Mouse (Mus musculus) embryonic facial prominence, embryonic 11.5 days (tissue): ENCODE measurements around the gene Mymk. TPM values are rescaled to one million over a fixed set of nuclear protein-coding genes. Genes with fewer than 3 reads are reported as not detected.

Source experiments
- ATAC-seq: fragments of 200-750 bp; cut with Nextera tagmentation; replicated peaks from 2 replicates; pipeline ENCODE4 v1.8.0; 2017; ENCODE audit warnings: low read depth; ENCODE audit not compliant: insufficient number of reproducible peaks, low FRiP score, low TSS enrichment
- DNase-seq: peaks from one replicate; pipeline ENCODE4 v3.0.0-alpha.2; 2015; ENCODE audit warnings: low spot score
- H3K27ac ChIP-seq: fragments of 300-500 bp; sonication (generic); replicated peaks from 2 replicates; pipeline ENCODE4 v1.5.1; 2014; ENCODE audit warnings: mild to moderate bottlenecking, low read depth, low read length, control low read depth
- H3K27me3 ChIP-seq: fragments of 300-500 bp; sonication (generic); 2 replicates; pipeline ENCODE4 v1.6.1; 2014; ENCODE audit warnings: mild to moderate bottlenecking, low read length, moderate library complexity, mixed read lengths; ENCODE audit not compliant: control insufficient read depth, insufficient read depth
- H3K36me3 ChIP-seq: fragments of 300-500 bp; sonication (generic); replicated peaks from 2 replicates; pipeline ENCODE4 v1.6.1; 2014; ENCODE audit warnings: low read depth, mild to moderate bottlenecking, low read length, moderate library complexity, mixed read lengths; ENCODE audit not compliant: control insufficient read depth, insufficient read depth
- H3K4me1 ChIP-seq: fragments of 300-500 bp; sonication (generic); 2 replicates; pipeline ENCODE4 v1.6.1; 2014; ENCODE audit warnings: low read length, mixed read lengths; ENCODE audit not compliant: control insufficient read depth, insufficient read depth
- H3K4me2 ChIP-seq: fragments of 300-500 bp; sonication (generic); 2 replicates; pipeline ENCODE4 v1.6.1; 2014; ENCODE audit warnings: low read depth, mild to moderate bottlenecking, control low read depth, low read length, moderate library complexity
- H3K4me3 ChIP-seq: fragments of 300-500 bp; sonication (generic); 2 replicates; pipeline ENCODE4 v1.5.1; 2014; ENCODE audit warnings: low read depth, low read length, control low read depth
- H3K9ac ChIP-seq: fragments of 300-500 bp; sonication (generic); replicated peaks from 2 replicates; pipeline ENCODE4 v1.6.1; 2014; ENCODE audit warnings: mild to moderate bottlenecking, control low read depth, low read length
- H3K9me3 ChIP-seq: fragments of 300-500 bp; sonication (generic); replicated peaks from 2 replicates; pipeline ENCODE4 v1.6.1; 2016; ENCODE audit warnings: mild to moderate bottlenecking, low read length, inconsistent platforms, mixed read lengths; ENCODE audit not compliant: control insufficient read depth
- WGBS: fragments of 180-500 bp; shearing (Covaris S2); extraction: QIAGEN DNeasy Blood & Tissue Kit; methylation state at CpG from one replicate; pipeline ENCODE4 v1.1.7; 2014; 5-methylcytosine and 5-hydroxymethylcytosine counted together
- polyA plus RNA-seq: library from polyadenylated mRNA; unstranded; fragments of >200 nt; fragmentation: Nextera tagmentation; extraction: Ambion mirVana; gene quantifications from 2 replicates; pipeline ENCODE4 v1.2.1, GENCODE M21; 2014

Mymk gene
- polyA plus RNA-seq, 1 experiment from 2014 or later = 4.0 TPM

DNA sequence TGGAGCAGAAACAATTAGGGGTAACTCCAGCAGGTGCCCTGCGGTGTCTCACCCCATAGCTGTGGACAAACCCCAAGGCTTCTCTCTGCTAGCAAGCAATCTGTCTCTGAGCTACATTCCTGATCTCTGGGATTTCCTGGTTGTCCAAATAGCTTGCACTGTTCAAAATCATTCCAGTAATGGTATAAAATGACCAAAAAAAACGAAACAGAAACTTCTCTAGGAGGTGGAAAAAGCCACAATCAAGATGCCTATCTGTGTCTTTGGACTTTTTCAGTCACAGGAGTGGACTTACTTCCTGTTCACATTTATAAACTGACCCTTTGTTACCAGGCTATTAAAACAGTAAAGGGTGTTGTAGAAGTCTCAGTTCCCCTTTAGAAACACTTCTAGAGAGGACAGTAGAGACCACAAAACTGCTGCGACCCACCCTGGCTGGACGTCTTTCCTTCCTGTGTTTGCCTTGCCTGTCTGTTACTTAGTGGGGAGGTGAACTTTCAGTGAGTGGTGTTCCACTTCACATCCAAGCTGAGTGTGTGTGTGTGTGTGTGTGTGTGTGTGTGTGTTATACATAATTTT is 43.5 kb downstream of the Mymk start:
- H3K36me3 ChIP-seq = no peaks in the 10 kb centered on the region
- 73% methylated on average over 4 of the region's 4 CpGs for WGBS
- DNase-seq (no peak), ATAC-seq (no peak)
- peak overlapping the region; percentile 35 for H3K4me2 ChIP-seq
- H3K4me1 ChIP-seq = no peaks in the 10 kb centered on the region
- no peak overlapping the region for H3K9ac ChIP-seq
- H3K27ac ChIP-seq = no peak overlapping the region
- H3K9me3 ChIP-seq = no peaks in the 10 kb centered on the region
- H3K4me3 ChIP-seq = peak overlapping the region; percentile 7; the same call in 1 of the 2 replicates
- no peaks in the 10 kb centered on the region for H3K27me3 ChIP-seq

DNA sequence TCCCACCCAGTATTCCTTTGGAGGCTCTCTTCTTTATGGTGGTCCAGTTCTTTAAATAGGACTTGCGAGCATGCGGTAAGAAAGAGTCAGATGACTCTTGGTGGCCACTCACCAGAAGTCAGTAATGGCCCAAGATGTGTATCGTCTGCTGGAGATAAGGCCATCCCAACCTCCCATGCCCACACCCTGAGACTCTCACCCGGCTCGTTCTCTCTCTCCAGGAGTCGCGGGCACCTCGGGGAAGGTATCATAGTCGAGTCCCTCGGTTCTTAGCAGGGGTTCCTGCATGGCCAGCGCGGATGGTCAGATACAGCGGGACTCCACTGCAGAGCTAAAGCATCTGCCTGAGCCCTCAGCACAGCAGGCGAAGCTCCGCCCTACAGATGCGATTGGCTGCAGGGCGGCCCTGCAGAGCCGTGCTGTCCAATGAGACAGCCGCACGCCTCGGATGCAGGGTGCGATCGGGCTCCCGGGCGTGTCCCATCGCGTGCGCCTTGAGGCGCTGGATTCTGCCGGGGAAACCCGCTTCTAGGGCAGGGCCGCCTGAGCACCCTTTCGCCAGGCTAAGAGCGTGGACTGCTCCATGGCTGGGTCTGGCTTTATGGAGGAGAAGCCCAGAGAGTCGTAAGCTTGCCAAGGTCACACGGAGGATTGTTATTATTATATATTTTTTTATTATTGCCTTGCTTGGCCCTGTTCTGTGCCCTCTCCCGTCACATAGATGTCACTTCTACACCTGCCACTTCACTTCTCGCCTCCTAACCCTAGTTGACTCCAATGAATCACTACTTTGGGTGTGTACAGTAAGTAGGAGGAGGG is 44.2 kb downstream of the Mymk start, which contains the start of gene Slc2a6:
Slc2a6 (minus strand) TSS at position 381 of the 819 bp plus-strand sequence.
- no peaks in the 10 kb centered on the region for H3K27me3 ChIP-seq
- peak; percentile 97 for ATAC-seq
- peak; percentile 91 for DNase-seq
- H3K9me3 ChIP-seq = no peaks in the 10 kb centered on the region
- no peaks in the 10 kb centered on the region for H3K4me1 ChIP-seq
- H3K36me3 ChIP-seq = no peaks in the 10 kb centered on the region
- no peak within 1 kb of the TSS for H3K9ac ChIP-seq
- H3K4me3 ChIP-seq = peak within 1 kb of the TSS; percentile 7; the same call in 1 of the 2 replicates
- peak within 1 kb of the TSS; percentile 35 for H3K4me2 ChIP-seq
- WGBS = 4% methylated on average over 38 of the region's 38 CpGs
- H3K27ac ChIP-seq = no peak within 1 kb of the TSS

DNA sequence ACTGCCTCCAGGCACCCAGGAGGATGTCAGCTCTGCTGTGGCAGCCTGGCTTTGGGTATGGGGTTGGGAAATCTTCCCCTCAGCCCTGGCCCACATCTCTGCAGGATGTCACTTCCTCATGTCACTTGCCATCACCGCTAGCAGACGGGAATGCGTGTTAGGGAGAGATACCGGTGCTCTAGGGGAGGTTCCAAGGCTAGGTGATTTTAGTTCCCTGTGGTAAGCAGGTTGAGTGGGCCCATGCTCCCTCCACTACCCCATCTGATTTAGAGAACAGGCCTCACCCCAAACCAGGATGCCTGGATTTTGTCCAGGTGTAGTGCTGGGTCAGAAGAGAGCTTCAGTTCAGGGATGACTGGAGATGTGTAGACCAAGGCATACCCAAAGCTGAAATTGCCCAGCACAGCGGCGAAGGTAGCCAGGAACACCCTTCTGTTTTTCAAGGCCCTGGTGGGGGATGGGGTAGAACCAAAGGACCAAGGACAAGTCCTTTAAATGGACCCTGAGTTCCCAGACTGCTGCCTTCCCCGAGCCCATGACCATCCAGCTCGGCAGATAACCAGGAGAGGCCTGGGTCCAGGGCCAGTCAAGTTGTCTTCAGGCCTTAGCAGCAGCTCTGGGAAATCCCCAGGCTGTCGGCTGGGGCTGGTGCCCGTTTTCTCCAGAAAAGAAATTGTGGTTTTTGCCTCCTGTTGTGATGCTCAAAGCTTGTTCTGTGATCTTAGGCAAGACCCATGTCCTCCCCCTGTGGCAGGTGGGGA is 44.9 kb downstream of the Mymk start:
- 79% methylated on average over 10 of the region's 10 CpGs for WGBS
- Histone ChIP-seq H3K9ac (no peak overlapping the region), H3K36me3 (no peaks in the 10 kb centered on the region), H3K27ac (no peak overlapping the region), H3K4me1 (no peaks in the 10 kb centered on the region), H3K27me3 (no peaks in the 10 kb centered on the region), H3K4me3 (no peak overlapping the region), H3K9me3 (no peaks in the 10 kb centered on the region), H3K4me2 (peak overlapping the region; percentile 19; the same call in 1 of the 2 replicates)
- ATAC-seq = no peak
- DNase-seq = no peak

DNA sequence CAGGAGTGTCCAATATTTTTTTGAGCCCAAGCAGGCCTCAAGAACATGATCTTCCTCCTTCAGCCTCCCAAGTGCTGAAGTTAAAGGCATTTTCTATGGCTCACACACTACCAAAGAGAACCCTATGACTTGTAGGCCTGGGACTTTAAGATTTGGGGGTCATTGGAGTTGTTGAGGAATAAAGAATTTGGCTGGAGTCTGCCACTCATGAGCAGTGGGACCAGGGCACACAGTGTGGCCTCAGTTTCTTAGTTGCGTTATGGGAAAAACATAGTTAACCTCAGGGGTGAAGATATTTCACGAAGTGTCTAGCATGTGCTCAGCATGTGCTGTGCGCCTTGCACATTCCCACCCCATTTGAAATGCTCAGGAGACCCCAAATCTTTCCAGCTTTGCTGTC is 45.6 kb downstream of the Mymk start:
- no peaks in the 10 kb centered on the region for H3K9me3 ChIP-seq
- H3K9ac ChIP-seq = no peak overlapping the region
- no peak overlapping the region for H3K27ac ChIP-seq
- H3K27me3 ChIP-seq = no peaks in the 10 kb centered on the region
- no peaks in the 10 kb centered on the region for H3K4me1 ChIP-seq
- WGBS = 82% methylated on average over 3 of the region's 3 CpGs
- DNase-seq (no peak), ATAC-seq (no peak)
- H3K4me3 ChIP-seq = no peak overlapping the region
- no peak overlapping the region for H3K4me2 ChIP-seq
- no peaks in the 10 kb centered on the region for H3K36me3 ChIP-seq

DNA sequence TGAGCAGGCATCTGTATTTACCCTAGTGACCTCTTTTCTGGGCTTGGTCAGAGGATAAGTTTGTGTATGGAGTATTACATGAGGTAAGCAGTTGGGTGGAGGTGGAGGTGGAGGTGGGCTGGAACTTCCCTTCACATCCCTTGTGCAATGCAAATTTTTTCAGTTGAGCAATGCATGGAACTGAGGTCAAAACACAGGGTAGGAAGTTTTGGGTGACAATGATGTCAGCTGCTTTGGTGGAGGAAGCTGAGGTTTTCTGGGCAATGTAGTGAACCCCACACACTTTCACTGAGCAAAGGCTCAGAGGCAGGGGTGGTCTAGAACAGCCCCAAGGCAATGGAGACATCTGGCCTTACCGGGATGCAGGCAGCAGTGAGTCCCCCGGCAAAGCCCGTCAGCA is 46.4 kb downstream of the Mymk start:
- 84% methylated on average over 3 of the region's 3 CpGs for WGBS
- no peaks in the 10 kb centered on the region for H3K27me3 ChIP-seq
- DNase-seq (no peak), ATAC-seq (no peak)
- no peaks in the 10 kb centered on the region for H3K4me1 ChIP-seq
- H3K4me3 ChIP-seq = no peak overlapping the region
- H3K36me3 ChIP-seq = no peaks in the 10 kb centered on the region
- H3K4me2 ChIP-seq = no peak overlapping the region
- no peaks in the 10 kb centered on the region for H3K9me3 ChIP-seq
- no peak overlapping the region for H3K27ac ChIP-seq
- H3K9ac ChIP-seq = no peak overlapping the region

DNA sequence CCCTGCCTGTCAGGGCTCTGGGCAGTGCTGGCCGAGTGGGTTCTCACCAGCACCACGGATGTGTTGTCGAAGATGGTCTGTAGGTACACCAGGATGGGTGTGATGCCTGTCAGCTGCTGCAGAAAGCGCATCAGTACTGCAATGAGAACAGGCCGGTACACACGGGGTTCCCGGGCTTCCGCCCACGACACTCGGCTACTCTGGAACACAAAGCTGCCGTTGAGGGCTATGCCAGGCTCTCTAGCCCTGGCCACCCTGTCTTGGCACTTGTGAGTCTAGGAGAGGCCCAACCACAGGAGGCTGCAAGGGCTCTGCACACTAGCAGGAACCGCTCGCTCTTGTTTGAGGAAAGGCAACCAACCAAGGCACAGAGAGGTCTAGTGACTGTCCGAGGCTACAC is 47.8 kb downstream of the Mymk start:
- Histone ChIP-seq H3K4me1 (no peaks in the 10 kb centered on the region), H3K36me3 (no peaks in the 10 kb centered on the region; the same call in 1 of the 2 replicates), H3K4me3 (no peak overlapping the region), H3K9ac (no peak overlapping the region), H3K4me2 (no peak overlapping the region), H3K9me3 (no peaks in the 10 kb centered on the region), H3K27ac (no peak overlapping the region), H3K27me3 (no peaks in the 10 kb centered on the region)
- ATAC-seq (no peak), DNase-seq (no peak)
- 84% methylated on average over 14 of the region's 14 CpGs for WGBS

DNA sequence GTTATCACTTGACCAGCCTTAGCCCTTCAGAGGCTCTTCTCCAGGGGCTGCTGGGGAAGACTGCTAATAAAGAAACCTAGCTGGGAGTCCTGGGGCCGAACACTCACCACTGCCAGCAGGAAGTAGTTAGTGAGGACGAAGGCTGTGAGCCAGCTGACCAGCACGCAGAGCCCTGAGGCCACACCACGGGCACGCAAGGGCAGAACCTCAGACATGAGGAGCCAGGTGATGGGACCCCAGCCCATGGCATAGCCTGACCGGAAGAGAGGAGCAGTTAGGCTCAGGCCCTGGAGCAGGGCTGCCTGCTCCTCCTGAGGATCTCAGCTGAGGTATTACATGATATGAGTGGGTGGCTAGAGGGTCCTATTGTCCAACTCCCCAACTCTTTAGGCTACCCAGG is 49.4 kb downstream of the Mymk start:
- H3K27ac ChIP-seq = no peak overlapping the region
- H3K36me3 ChIP-seq = peaks cover 4% of the 10 kb centered on the region
- H3K4me3 ChIP-seq = no peak overlapping the region
- ATAC-seq (no peak), DNase-seq (no peak)
- H3K27me3 ChIP-seq = no peaks in the 10 kb centered on the region
- H3K9ac ChIP-seq = no peak overlapping the region
- no peaks in the 10 kb centered on the region for H3K4me1 ChIP-seq
- no peaks in the 10 kb centered on the region for H3K9me3 ChIP-seq
- H3K4me2 ChIP-seq = no peak overlapping the region
- 62% methylated on average over 6 of the region's 6 CpGs for WGBS

DNA sequence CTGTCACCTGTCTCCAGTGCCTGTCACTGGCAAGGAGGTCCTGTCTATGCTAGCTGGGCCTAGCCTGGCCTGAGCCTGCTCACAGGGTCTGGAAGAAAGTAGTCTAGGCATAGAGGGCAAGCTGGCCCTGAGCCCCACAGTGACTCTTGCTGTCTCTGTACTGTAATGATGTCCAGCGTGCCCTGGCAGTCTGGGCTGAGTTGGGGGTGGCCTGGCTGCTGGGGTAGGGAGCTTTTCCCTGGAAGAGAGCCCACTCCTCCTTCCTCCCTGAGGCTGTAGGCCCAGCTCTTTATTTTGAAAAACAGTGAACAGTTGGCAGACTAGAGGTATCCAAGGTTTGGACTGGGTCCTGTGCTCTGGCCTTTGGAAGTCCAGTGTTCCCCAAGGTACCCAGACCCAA is 50.9 kb downstream of the Mymk start:
- no peaks in the 10 kb centered on the region for H3K4me1 ChIP-seq
- no peaks in the 10 kb centered on the region for H3K27me3 ChIP-seq
- H3K36me3 ChIP-seq = peaks cover 5% of the 10 kb centered on the region
- no peaks in the 10 kb centered on the region for H3K9me3 ChIP-seq
- H3K9ac ChIP-seq = no peak overlapping the region
- no peak overlapping the region for H3K4me3 ChIP-seq
- H3K4me2 ChIP-seq = no peak overlapping the region
- DNase-seq (no peak), ATAC-seq (no peak)
- 68% methylated on average over 1 of the region's 1 CpGs for WGBS
- H3K27ac ChIP-seq = no peak overlapping the region
